ENCODE assay signal across 17 mouse cellular contexts in the genomic region with DNA sequence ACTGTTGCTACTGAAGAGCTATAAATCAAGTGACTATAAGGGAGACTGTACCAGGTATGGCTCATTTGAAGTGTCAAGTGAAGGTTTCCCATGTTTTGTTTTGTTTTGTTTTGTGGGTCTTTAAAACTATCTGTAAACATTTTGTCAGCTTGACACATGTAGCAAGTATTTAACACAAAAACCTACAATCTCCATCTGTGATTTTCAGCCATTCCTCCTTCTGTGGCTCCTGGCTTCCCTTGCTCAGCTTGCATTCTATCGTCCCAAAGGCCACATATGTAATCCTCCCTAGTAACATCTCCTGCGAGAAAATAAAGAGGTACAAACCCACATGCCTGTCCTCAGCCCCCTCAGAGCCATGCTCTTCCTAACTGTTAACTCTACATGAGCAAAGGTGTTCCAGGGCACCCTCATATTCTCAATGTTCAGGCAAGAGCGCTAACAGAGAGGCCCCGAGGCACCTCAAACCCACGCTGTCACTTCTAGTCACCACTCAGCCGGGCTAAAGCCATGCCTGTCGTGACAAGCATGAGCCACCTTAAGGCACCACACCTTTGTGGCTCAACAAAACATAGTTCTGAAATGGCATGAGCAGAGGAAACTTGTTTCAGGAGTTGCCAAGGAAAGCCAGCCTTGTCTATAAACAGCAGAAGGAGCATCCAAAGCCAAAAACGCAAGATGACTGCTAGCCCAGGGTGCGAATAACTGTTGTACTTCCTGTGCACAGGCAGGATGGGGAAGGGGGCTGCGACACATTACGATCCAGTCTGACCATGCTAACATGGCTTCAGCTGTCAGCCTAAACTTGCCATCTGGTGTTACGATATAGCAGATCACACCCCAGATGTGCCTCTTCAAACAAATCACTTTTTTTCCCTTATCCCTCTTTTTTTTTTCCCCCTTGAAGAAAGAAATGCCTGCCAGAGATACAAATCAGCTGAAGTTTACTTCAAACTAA. TPM values are rescaled to one million over a fixed set of nuclear protein-coding genes. Genes with fewer than 3 reads are reported as not detected.
DNase-seq lines count a peak whose midpoint lies in the region; ATAC-seq lines count a peak whose summit lies in the region.
"Had no signal": no experiment of that assay in that cellular context is flagged by ENCODE, and none has a peak within 500 bp of the region (broad histone marks: within the 10 kb centered on the region; RNA-seq: fewer than 3 reads in every experiment).

No protein-coding gene starts in this region.

- DNase-seq in forebrain, embryonic 10.5 days (ENCODE audit: extremely low spot score, low spot score), result no peak
- peak; percentile 39 for DNase-seq in brain, embryonic 18.5 days (ENCODE audit: low read depth, low spot score)
- peak; percentile 39 for DNase-seq in limb, embryonic 11.5 days (ENCODE audit: low spot score)
- DNase-seq in thymus, postnatal 10 days (ENCODE audit: low spot score in 2 of 2), result no peak
- DNase-seq in cerebellum, postnatal 10 days, result no peak
- DNase-seq: cerebellum, adult 9-10 months; gastrocnemius, adult 2 months; heart, postnatal 4 days; kidney, postnatal 10 days; midbrain, embryonic 14.5 days; thymus, postnatal 36 days had no signal

- H3K9ac ChIP-seq in forebrain, embryonic 12.5 days, result no peak overlapping the region
- H3K9ac ChIP-seq in embryonic facial prominence, embryonic 15.5 days, result no peak overlapping the region
- H3K9ac ChIP-seq in limb, embryonic 11.5 days (ENCODE audit: low read length), result no peak overlapping the region
- no peak overlapping the region for H3K9ac ChIP-seq in intestine, embryonic 15.5 days

- H3K27ac ChIP-seq in forebrain, embryonic 10.5 days, result peak overlapping the region; percentile 35; the same call in 1 of the 2 replicates
- no peak overlapping the region for H3K27ac ChIP-seq in forebrain, embryonic 12.5 days
- peak overlapping the region; percentile 76 for H3K27ac ChIP-seq in embryonic facial prominence, embryonic 15.5 days (replicated peaks)
- H3K27ac ChIP-seq in limb, embryonic 11.5 days (replicated peaks; ENCODE audit: low read depth, low read length), result peak overlapping the region; percentile 58
- H3K27ac ChIP-seq in intestine, embryonic 15.5 days, result no peak overlapping the region
- H3K27ac ChIP-seq: heart, embryonic 10.5 days had no signal

- H3K9me3 ChIP-seq in forebrain, embryonic 10.5 days, result no peaks in the 10 kb centered on the region
- no peaks in the 10 kb centered on the region for H3K9me3 ChIP-seq in forebrain, embryonic 12.5 days
- no peaks in the 10 kb centered on the region for H3K9me3 ChIP-seq in embryonic facial prominence, embryonic 15.5 days (replicated peaks)
- H3K9me3 ChIP-seq in limb, embryonic 11.5 days (ENCODE audit: control insufficient read depth, low read length), result no peaks in the 10 kb centered on the region
- H3K9me3 ChIP-seq in intestine, embryonic 15.5 days, result no peaks in the 10 kb centered on the region
- H3K9me3 ChIP-seq: heart, embryonic 10.5 days had no signal

- no peak overlapping the region for H3K4me2 ChIP-seq in forebrain, embryonic 12.5 days
- H3K4me2 ChIP-seq in embryonic facial prominence, embryonic 15.5 days (replicated peaks), result no peak overlapping the region; the same call in 1 of the 2 replicates
- H3K4me2 ChIP-seq in limb, embryonic 11.5 days (ENCODE audit: low read depth, severe bottlenecking), result peak overlapping the region; percentile 7; the same call in 1 of the 2 replicates
- no peak overlapping the region for H3K4me2 ChIP-seq in intestine, embryonic 15.5 days (replicated peaks)

- peaks cover 60% of the 10 kb centered on the region for H3K4me1 ChIP-seq in forebrain, embryonic 10.5 days
- H3K4me1 ChIP-seq in forebrain, embryonic 12.5 days, result peaks cover 21% of the 10 kb centered on the region
- peaks cover 53% of the 10 kb centered on the region for H3K4me1 ChIP-seq in embryonic facial prominence, embryonic 15.5 days
- H3K4me1 ChIP-seq in limb, embryonic 11.5 days (ENCODE audit: control insufficient read depth, insufficient read depth, low read length), result peaks cover 51% of the 10 kb centered on the region
- H3K4me1 ChIP-seq in intestine, embryonic 15.5 days (replicated peaks), result peaks cover 19% of the 10 kb centered on the region

- peaks cover 49% of the 10 kb centered on the region for H3K27me3 ChIP-seq in forebrain, embryonic 10.5 days (ENCODE audit: poor library complexity, severe bottlenecking)
- H3K27me3 ChIP-seq in forebrain, embryonic 12.5 days, result peaks cover 35% of the 10 kb centered on the region
- no peaks in the 10 kb centered on the region for H3K27me3 ChIP-seq in embryonic facial prominence, embryonic 15.5 days
- no peaks in the 10 kb centered on the region for H3K27me3 ChIP-seq in limb, embryonic 11.5 days (ENCODE audit: control insufficient read depth, insufficient read depth, low read length)
- H3K27me3 ChIP-seq in intestine, embryonic 15.5 days (replicated peaks), result no peaks in the 10 kb centered on the region
- H3K27me3 ChIP-seq: CH12.LX had no signal

- no peak overlapping the region for H3K4me3 ChIP-seq in forebrain, embryonic 10.5 days
- H3K4me3 ChIP-seq in forebrain, embryonic 12.5 days (replicated peaks), result no peak overlapping the region
- H3K4me3 ChIP-seq in embryonic facial prominence, embryonic 15.5 days (replicated peaks), result no peak overlapping the region
- H3K4me3 ChIP-seq in limb, embryonic 11.5 days (ENCODE audit: low read depth, low read length), result no peak overlapping the region
- H3K4me3 ChIP-seq in intestine, embryonic 15.5 days (replicated peaks), result no peak overlapping the region
- H3K4me3 ChIP-seq: gastrocnemius, adult 2 months; heart, embryonic 10.5 days had no signal

- 78% methylated on average over 12 of the region's 12 CpGs for WGBS in forebrain, embryonic 10.5 days
- WGBS in forebrain, embryonic 12.5 days, result 77% methylated on average over 12 of the region's 12 CpGs
- 30% methylated on average over 12 of the region's 12 CpGs for WGBS in embryonic facial prominence, embryonic 15.5 days
- 38% methylated on average over 12 of the region's 12 CpGs for WGBS in limb, embryonic 11.5 days
- WGBS in intestine, embryonic 15.5 days, result 55% methylated on average over 12 of the region's 12 CpGs

- no peak for ATAC-seq in forebrain, embryonic 12.5 days (ENCODE audit: low FRiP score)
- no peak for ATAC-seq in embryonic facial prominence, embryonic 15.5 days (ENCODE audit: insufficient number of reproducible peaks, low FRiP score, low TSS enrichment, low read depth)
- ATAC-seq in limb, embryonic 11.5 days (ENCODE audit: insufficient number of reproducible peaks, low FRiP score, low TSS enrichment, low read depth), result no peak
- ATAC-seq in intestine, embryonic 15.5 days, result no peak
- ATAC-seq: inflammation-experienced regulatory T-cells, adult 6 months had no signal

- no peaks in the 10 kb centered on the region for H3K36me3 ChIP-seq in forebrain, embryonic 10.5 days (replicated peaks)
- H3K36me3 ChIP-seq in forebrain, embryonic 12.5 days (replicated peaks), result no peaks in the 10 kb centered on the region
- H3K36me3 ChIP-seq in embryonic facial prominence, embryonic 15.5 days, result no peaks in the 10 kb centered on the region
- H3K36me3 ChIP-seq in limb, embryonic 11.5 days (ENCODE audit: control insufficient read depth, insufficient read depth, low read length), result no peaks in the 10 kb centered on the region
- no peaks in the 10 kb centered on the region for H3K36me3 ChIP-seq in intestine, embryonic 15.5 days
- H3K36me3 ChIP-seq: heart, embryonic 10.5 days had no signal

RNA-seq across cellular contexts. Expression of a gene that starts 42.0 kb away (rescaled TPM):
- polyA plus RNA-seq in forebrain, embryonic 10.5 days (2016; fragmentation: Nextera tagmentation; extraction: Ambion mirVana), result 4.2 and 4.7 TPM in 2 replicates
- 5.0 and 7.2 TPM in 2 replicates for polyA plus RNA-seq in forebrain, embryonic 12.5 days (2016; fragmentation: Nextera tagmentation; extraction: Ambion mirVana)
- polyA plus RNA-seq in embryonic facial prominence, embryonic 15.5 days (2015; fragmentation: Nextera tagmentation; extraction: Ambion mirVana), result 15.8 and 17.3 TPM in 2 replicates
- 13.7 and 16.8 TPM in 2 replicates for polyA plus RNA-seq in limb, embryonic 11.5 days (2014; fragmentation: Nextera tagmentation; extraction: Ambion mirVana)
- polyA plus RNA-seq in intestine, embryonic 15.5 days (2015; fragmentation: Nextera tagmentation; extraction: Ambion mirVana), result 16.3 and 18.0 TPM in 2 replicates
- polyA plus RNA-seq: inflammation-experienced regulatory T-cells, adult 6 months had no signal

Comparison
In these comparisons a context has a peak if more than half of its experiments do, and no peak if none do; other contexts are left out.
1. H3K27ac ChIP-seq: peak in forebrain, embryonic 10.5 days (single experiment), embryonic facial prominence, embryonic 15.5 days (single experiment) and limb, embryonic 11.5 days (single experiment); none in forebrain, embryonic 12.5 days (single experiment) and intestine, embryonic 15.5 days (single experiment).
2. DNase-seq: peak in brain, embryonic 18.5 days (single experiment) and limb, embryonic 11.5 days (single experiment); none in forebrain, embryonic 10.5 days (single experiment), thymus, postnatal 10 days (0 of 2) and cerebellum, postnatal 10 days (0 of 2).